Mouse (Mus musculus): ENCODE measurements at regions not wholly inside any gene's neighbourhood (a gene's known extent, or its start where the extent isn't known, plus 50 kb on each side); places are given as distances from the start of the nearest gene placed in this dataset.

- no peak for DNase-seq
These were observed 402.8 kb downstream of the Efnb2 start for GRCm38 (mm10) chr8:8258231-8258638.

GRCm38 (mm10) chr8:8256327-8256726 is 404.7 kb downstream of the Efnb2 start:
- DNase-seq = no peak

GRCm38 (mm10) chr8:8254446-8254845 is 406.6 kb downstream of the Efnb2 start:
- DNase-seq = no peak

- no peak for DNase-seq
These were observed 416.4 kb downstream of the Efnb2 start for GRCm38 (mm10) chr8:8244599-8244998.

GRCm38 (mm10) chr8:8241755-8242501 is 419.1 kb downstream of the Efnb2 start:
- DNase-seq = no peak

GRCm38 (mm10) chr8:8241051-8241688 is 419.9 kb downstream of the Efnb2 start:
- no peak for DNase-seq

GRCm38 (mm10) chr8:8239489-8239888 is 421.6 kb downstream of the Efnb2 start:
- no peak for DNase-seq

- DNase-seq = no peak
These were observed 423.0 kb downstream of the Efnb2 start for GRCm38 (mm10) chr8:8238051-8238450.

GRCm38 (mm10) chr8:8233616-8234015 is 427.4 kb downstream of the Efnb2 start:
- DNase-seq = peak; percentile 78

- DNase-seq = no peak
These were observed 427.9 kb downstream of the Efnb2 start for GRCm38 (mm10) chr8:8233156-8233555.

- DNase-seq = no peak
These were observed 428.9 kb downstream of the Efnb2 start for GRCm38 (mm10) chr8:8231996-8232632.

- no peak for DNase-seq
These were observed 429.6 kb downstream of the Efnb2 start for GRCm38 (mm10) chr8:8231308-8231985.

- no peak for DNase-seq
These were observed 435.0 kb downstream of the Efnb2 start for GRCm38 (mm10) chr8:8225994-8226393.

GRCm38 (mm10) chr8:8225175-8225830 is 435.7 kb downstream of the Efnb2 start:
- no peak for DNase-seq

GRCm38 (mm10) chr8:8220395-8221031 is 440.5 kb downstream of the Efnb2 start:
- no peak for DNase-seq

- DNase-seq = no peak
These were observed 441.2 kb downstream of the Efnb2 start for GRCm38 (mm10) chr8:8219701-8220394.

GRCm38 (mm10) chr8:8193036-8193435 is 468.0 kb downstream of the Efnb2 start:
- DNase-seq = no peak

GRCm38 (mm10) chr8:8186046-8186445 is 475.0 kb downstream of the Efnb2 start:
- DNase-seq = no peak

- DNase-seq = no peak
These were observed 477.8 kb downstream of the Efnb2 start for GRCm38 (mm10) chr8:8183233-8183622.

- no peak for DNase-seq
These were observed 478.3 kb downstream of the Efnb2 start for GRCm38 (mm10) chr8:8182616-8183232.

GRCm38 (mm10) chr8:8182108-8182507 is 478.9 kb downstream of the Efnb2 start:
- no peak for DNase-seq

Measured in right cerebral cortex, adult 18-20 months (tissue).